Mouse (Mus musculus) megakaryocyte, embryonic 14.5 days (primary cell): ENCODE measurements around the gene Ckap5.

ENCODE experiments used
- FLI1 ChIP-seq: IDR thresholded peaks from 2 replicates; pipeline ENCODE4 v1.6.1; 2012; ENCODE audit warnings: low read length, inconsistent platforms, mixed read lengths
- GATA1 ChIP-seq: IDR thresholded peaks from 3 replicates; pipeline ENCODE4 v1.6.1; 2012; ENCODE audit warnings: mixed read lengths, low read length, inconsistent platforms, borderline replicate concordance

DNA sequence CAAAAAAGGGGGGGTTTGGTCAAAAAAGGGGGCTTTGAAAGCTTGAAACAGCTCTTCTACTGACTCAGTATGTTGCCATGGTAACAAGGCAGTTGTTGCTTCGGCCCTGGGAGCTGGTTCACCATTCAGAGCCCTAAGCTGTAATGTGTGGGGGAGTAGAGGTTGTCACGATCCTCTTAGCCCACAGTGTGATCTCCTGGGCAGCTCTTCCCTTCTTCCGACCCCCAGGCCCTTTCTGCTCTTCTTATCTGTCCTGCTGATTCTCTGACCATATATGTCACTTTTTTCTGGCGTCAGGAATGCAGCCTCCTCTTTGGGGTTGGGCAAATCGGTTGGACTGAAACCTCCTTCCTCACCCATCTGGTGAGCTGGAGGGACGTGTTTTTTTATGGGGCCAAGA is 126.3 kb downstream of the Ckap5 start:
- no peak for TF ChIP-seq GATA1
- TF ChIP-seq FLI1: no peak
